Mouse (Mus musculus) kidney, adult 2 months (tissue): ENCODE data around the gene Kdm1a.

Experiments used
- CTCF ChIP-seq: fragments of 200-500 bp; conservative IDR thresholded peaks from 2 replicates; pipeline ENCODE4 v1.5.1; 2011; ENCODE audit warnings: low read depth, mild to moderate bottlenecking, control low read depth, low read length, moderate library complexity, mixed read lengths; ENCODE audit not compliant: insufficient read depth, insufficient read length
- POLR2A ChIP-seq: fragments of 200-500 bp; IDR thresholded peaks from one replicate; pipeline ENCODE4 v1.6.1; 2011; ENCODE audit warnings: low read depth, low read length, control low read depth

- TF ChIP-seq POLR2A: no peak
- TF ChIP-seq CTCF: no peak
Observed at GRCm38 (mm10) chr4:136610387-136610856, 7.9 kb upstream of the Kdm1a start, which contains the start of gene Tex46.
